Mouse (Mus musculus): ENCODE measurements around the gene Coq7. TPM values are rescaled to one million over a fixed set of nuclear protein-coding genes. Genes with fewer than 3 reads are reported as not detected.
A peak's percentile ranks its signal among the peaks of the same experiment; 100 is the strongest.

The Coq7 gene
- polyA plus RNA-seq, 1 experiment from 2014 or later = 90.4 TPM

DNA sequence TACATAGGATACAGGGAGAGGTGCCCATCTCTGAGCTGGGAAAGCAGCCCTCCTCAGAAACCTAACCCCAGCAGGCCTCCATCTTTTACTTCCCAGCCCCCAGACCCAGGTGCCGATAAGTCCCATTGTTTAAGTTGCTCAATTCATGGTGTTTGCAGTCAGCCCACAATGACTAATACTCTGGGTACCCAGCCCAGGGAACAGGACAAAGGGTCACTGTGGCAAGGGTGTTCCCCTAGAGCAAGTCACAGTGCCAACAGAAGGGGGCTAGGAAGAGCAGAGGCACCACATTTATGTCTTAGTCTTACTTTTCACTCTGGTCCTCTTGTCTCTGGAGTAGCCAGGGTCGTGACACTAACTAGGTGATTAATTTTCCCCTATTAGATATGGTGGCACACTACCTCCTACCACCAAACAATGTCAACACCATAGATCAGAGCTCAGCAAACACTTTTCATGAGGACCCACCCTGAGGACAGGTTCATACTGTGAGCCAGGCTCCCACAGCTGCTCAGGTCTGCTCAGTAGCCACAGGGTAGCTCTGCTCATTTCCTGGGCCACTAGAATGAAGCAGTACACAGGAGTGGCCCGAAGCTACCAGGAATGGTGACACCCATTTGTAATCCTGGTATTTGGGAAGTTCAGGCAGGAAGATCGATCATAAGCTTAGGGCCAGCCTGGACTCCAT lies 38.1 kb downstream of the Coq7 start:
- no peak overlapping the region for H3K4me2 ChIP-seq (replicated peaks)
- H3K4me3 ChIP-seq = no peak overlapping the region
- H3K9me3 ChIP-seq (replicated peaks) = no peaks in the 10 kb centered on the region
- H3K9ac ChIP-seq = no peak overlapping the region
- no peaks in the 10 kb centered on the region for H3K36me3 ChIP-seq
- no peak for ATAC-seq (ENCODE audit: low FRiP score)
- peaks cover 10% of the 10 kb centered on the region for H3K4me1 ChIP-seq
- H3K27ac ChIP-seq = no peak overlapping the region
- WGBS = 82% methylated on average over 4 of the region's 4 CpGs
- H3K27me3 ChIP-seq = peaks cover 38% of the 10 kb centered on the region

DNA sequence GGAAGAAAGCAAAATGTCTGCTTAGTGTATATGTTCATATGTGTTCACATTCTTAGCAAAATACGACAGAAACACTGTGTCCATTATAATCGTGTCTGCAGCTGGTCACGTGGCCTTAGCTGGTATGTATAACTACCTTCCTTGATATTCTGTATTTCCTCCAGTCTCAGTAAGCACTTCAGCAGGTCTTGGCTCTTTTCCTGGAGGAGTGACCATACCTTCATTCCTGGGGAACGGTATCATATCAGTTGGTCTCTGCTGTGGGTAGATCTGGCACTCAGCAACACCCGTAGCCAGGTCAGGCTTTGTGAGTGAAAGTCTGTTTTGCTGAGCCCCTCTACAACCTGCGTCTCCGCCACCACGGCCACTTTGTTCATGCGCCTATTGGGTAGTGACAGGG lies 39.3 kb downstream of the Coq7 start:
- Histone ChIP-seq H3K9ac (no peak overlapping the region), H3K27me3 (peaks cover 49% of the 10 kb centered on the region), H3K4me2 (replicated peaks) (no peak overlapping the region), H3K4me1 (peaks cover 16% of the 10 kb centered on the region), H3K36me3 (no peaks in the 10 kb centered on the region), H3K4me3 (no peak overlapping the region), H3K27ac (no peak overlapping the region), H3K9me3 (replicated peaks) (no peaks in the 10 kb centered on the region)
- 91% methylated on average over 9 of the region's 9 CpGs for WGBS
- no peak for ATAC-seq (ENCODE audit: low FRiP score)

GRCm38 (mm10) chr7:118491431-118492147 lies 41.6 kb downstream of the Coq7 start, which contains the start of gene Itpripl2:
Gene Itpripl2 (minus strand): TSS chr7:118491975.
- Histone ChIP-seq H3K9me3 (replicated peaks) (no peaks in the 10 kb centered on the region), H3K27ac (no peak within 1 kb of the TSS), H3K9ac (peak within 1 kb of the TSS; percentile 66), H3K36me3 (no peaks in the 10 kb centered on the region), H3K4me3 (peak within 1 kb of the TSS; percentile 44), H3K4me2 (replicated peaks) (peak within 1 kb of the TSS; percentile 58), H3K27me3 (peaks cover 60% of the 10 kb centered on the region), H3K4me1 (peaks cover 21% of the 10 kb centered on the region)
- peak; percentile 80 for ATAC-seq (ENCODE audit: low FRiP score)
- under 1% methylated on average over 54 of the region's 55 CpGs for WGBS

- Histone ChIP-seq H3K4me3 (peak overlapping the region; percentile 44), H3K4me2 (replicated peaks) (peak overlapping the region; percentile 58), H3K36me3 (no peaks in the 10 kb centered on the region), H3K9me3 (replicated peaks) (no peaks in the 10 kb centered on the region), H3K27ac (no peak overlapping the region), H3K9ac (peak overlapping the region; percentile 66), H3K4me1 (peaks cover 21% of the 10 kb centered on the region), H3K27me3 (peaks cover 60% of the 10 kb centered on the region)
- peak; percentile 49; the same call in 1 of the 2 replicates for ATAC-seq (ENCODE audit: low FRiP score)
- 3% methylated on average over 67 of the region's 67 CpGs for WGBS
Observed at GRCm38 (mm10) chr7:118490666-118491430, 42.3 kb downstream of the Coq7 start.

DNA sequence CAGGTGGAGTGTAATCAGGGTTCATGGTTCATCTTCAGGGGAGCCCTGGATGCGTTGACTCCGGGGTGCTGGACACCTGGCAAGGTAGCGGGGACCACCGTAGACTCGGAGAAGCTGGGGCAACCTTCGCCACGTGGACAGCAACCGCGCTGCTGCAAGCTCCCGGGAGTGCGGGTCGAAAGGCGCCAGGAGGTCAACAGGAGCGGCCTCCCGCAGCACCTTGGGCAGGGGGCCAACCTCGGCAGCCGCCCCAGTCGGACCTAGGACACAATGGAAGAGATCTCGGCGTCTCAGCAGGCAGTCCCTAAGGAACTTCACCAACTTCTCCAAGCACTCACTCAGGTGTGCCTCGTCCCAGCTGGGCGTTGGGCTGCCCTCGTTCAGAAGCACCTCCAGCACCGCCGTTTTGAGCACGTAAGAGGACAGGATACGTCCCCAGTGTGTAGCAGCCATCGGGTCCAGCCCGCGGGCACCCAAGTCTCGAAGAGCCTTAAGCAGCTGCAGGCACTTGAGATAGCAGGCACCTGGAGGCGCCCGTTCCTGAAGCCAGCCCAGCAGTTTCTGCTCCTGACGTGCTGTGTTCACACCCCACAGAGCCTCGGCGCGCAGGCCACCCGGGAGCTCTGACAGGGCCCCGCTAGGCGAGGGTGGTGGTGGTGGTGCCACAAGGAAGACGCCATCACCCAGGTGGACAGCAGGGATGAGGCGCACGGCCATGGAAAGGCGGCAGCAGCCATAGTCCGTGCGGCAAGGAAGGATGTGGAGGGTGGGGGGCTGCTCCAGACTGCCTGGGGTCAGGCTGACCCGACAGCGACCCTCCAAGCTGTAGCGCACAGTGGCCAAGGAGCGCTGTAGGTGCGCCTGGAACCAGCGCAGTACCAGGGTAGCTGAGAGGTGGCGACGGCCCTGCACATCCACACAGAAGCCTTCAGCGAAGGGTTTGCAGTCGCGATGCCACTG lies 43.2 kb downstream of the Coq7 start:
- Histone ChIP-seq H3K4me1 (peaks cover 21% of the 10 kb centered on the region), H3K4me3 (peak overlapping the region; percentile 44; the same call in 1 of the 2 replicates), H3K27me3 (peaks cover 58% of the 10 kb centered on the region), H3K4me2 (replicated peaks) (peak overlapping the region; percentile 58), H3K36me3 (no peaks in the 10 kb centered on the region), H3K27ac (no peak overlapping the region), H3K9ac (0 out of 2 replicates have a peak overlapping the region, but pooled peaks have one; percentile 66), H3K9me3 (replicated peaks) (no peaks in the 10 kb centered on the region)
- 16% methylated on average over 55 of the region's 57 CpGs for WGBS
- no peak; the same call in 1 of the 2 replicates for ATAC-seq (ENCODE audit: low FRiP score)

DNA sequence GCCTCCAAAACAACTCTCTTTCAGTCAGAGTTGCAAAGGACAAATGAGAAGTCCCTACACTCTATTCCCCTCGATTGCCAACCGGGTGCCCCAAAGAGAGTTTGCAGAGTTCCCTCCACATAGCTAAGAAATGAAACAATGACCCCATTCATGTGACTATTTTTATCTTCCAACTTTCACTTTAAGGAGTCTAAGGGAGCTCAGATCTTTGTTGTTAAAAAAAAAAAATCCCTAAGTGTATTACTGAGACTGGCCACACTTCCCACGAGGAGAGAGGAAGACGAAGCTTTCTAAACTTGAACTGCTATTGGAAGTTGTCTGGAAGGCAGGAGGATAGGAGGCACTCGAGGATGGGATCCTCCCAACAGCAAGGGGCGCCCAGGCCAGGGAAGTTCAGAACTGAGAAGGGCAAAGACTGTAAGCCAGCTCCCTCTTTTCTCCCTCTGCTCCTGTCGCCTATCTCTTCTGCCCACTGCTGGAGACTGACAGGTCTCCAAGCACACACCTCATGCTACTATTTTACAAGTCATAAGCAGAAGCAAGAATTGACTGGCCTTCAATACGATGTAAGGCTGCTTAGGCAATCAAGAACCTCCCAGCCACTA lies 45.0 kb downstream of the Coq7 start:
- H3K36me3 ChIP-seq = no peaks in the 10 kb centered on the region
- H3K9ac ChIP-seq = no peak overlapping the region
- no peaks in the 10 kb centered on the region for H3K9me3 ChIP-seq (replicated peaks)
- no peak overlapping the region for H3K4me3 ChIP-seq
- H3K27ac ChIP-seq = 0 out of 2 replicates have a peak overlapping the region, but pooled peaks have one; percentile 44
- H3K27me3 ChIP-seq = peaks cover 53% of the 10 kb centered on the region
- no peak overlapping the region; the same call in 1 of the 2 replicates for H3K4me2 ChIP-seq (replicated peaks)
- peaks cover 21% of the 10 kb centered on the region for H3K4me1 ChIP-seq
- WGBS = 22% methylated on average over 8 of the region's 8 CpGs
- ATAC-seq (ENCODE audit: low FRiP score) = no peak

- H3K27me3 ChIP-seq = peaks cover 41% of the 10 kb centered on the region
- ATAC-seq (ENCODE audit: low FRiP score) = no peak
- WGBS = 62% methylated on average over 5 of the region's 5 CpGs
- no peak overlapping the region for H3K27ac ChIP-seq
- no peak overlapping the region for H3K4me3 ChIP-seq
- no peak overlapping the region for H3K9ac ChIP-seq
- no peak overlapping the region for H3K4me2 ChIP-seq (replicated peaks)
- H3K4me1 ChIP-seq = peaks cover 21% of the 10 kb centered on the region
- H3K36me3 ChIP-seq = no peaks in the 10 kb centered on the region
- no peaks in the 10 kb centered on the region for H3K9me3 ChIP-seq (replicated peaks)
Observed at GRCm38 (mm10) chr7:118486917-118487316, 46.2 kb downstream of the Coq7 start.

DNA sequence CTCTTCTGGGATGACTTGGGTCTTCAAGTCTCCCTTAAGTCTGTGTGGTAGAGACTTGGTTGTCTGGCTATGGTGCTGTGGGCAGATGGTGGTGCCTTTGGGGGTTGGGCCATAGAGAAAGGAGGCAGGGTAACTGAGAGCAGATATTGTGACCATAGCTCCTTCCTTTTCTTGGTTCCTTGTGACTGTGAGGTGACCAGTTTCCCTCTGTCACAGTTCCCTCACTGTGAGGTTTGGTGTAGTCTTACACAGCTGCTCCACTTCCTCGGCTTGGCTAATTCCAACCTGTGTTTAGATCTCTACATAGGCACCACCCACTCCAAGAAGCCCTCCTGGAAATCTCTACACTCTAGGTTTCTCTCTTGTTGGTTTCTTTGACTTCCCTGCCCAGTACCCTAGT lies 49.2 kb downstream of the Coq7 start:
- H3K9me3 ChIP-seq (replicated peaks) = no peaks in the 10 kb centered on the region
- peaks cover 4% of the 10 kb centered on the region for H3K4me1 ChIP-seq
- 82% methylated on average over 1 of the region's 1 CpGs for WGBS
- no peaks in the 10 kb centered on the region for H3K36me3 ChIP-seq
- H3K27ac ChIP-seq = no peak overlapping the region
- H3K4me2 ChIP-seq (replicated peaks) = no peak overlapping the region
- H3K9ac ChIP-seq = no peak overlapping the region
- no peak overlapping the region for H3K4me3 ChIP-seq
- ATAC-seq (ENCODE audit: low FRiP score) = no peak
- H3K27me3 ChIP-seq = peaks cover 12% of the 10 kb centered on the region

DNA sequence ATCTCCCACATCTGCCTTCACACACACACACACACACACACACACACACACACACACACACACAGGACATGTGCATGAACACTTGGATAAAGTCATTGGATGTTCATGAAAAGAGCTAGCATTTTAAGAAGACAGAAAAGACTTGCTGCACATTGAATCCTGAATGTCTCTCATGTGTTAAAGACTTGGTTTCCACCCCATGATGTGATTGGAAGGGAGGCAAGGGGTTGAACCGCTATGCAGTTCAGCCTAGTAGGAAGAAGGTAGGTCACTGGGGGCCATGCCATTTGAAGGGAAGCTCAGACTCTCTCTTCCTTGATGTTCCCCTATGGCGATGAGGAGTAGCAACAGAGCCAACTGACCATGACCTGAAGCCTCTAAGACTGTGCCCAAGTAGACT lies 51.2 kb downstream of the Coq7 start:
- no peaks in the 10 kb centered on the region for H3K36me3 ChIP-seq
- H3K9me3 ChIP-seq (replicated peaks) = no peaks in the 10 kb centered on the region
- no peak for ATAC-seq (ENCODE audit: low FRiP score)
- H3K4me3 ChIP-seq = no peak overlapping the region
- H3K9ac ChIP-seq = no peak overlapping the region
- H3K4me1 ChIP-seq = no peaks in the 10 kb centered on the region
- H3K27me3 ChIP-seq = no peaks in the 10 kb centered on the region
- 83% methylated on average over 2 of the region's 2 CpGs for WGBS
- H3K27ac ChIP-seq = no peak overlapping the region
- no peak overlapping the region for H3K4me2 ChIP-seq (replicated peaks)

DNA sequence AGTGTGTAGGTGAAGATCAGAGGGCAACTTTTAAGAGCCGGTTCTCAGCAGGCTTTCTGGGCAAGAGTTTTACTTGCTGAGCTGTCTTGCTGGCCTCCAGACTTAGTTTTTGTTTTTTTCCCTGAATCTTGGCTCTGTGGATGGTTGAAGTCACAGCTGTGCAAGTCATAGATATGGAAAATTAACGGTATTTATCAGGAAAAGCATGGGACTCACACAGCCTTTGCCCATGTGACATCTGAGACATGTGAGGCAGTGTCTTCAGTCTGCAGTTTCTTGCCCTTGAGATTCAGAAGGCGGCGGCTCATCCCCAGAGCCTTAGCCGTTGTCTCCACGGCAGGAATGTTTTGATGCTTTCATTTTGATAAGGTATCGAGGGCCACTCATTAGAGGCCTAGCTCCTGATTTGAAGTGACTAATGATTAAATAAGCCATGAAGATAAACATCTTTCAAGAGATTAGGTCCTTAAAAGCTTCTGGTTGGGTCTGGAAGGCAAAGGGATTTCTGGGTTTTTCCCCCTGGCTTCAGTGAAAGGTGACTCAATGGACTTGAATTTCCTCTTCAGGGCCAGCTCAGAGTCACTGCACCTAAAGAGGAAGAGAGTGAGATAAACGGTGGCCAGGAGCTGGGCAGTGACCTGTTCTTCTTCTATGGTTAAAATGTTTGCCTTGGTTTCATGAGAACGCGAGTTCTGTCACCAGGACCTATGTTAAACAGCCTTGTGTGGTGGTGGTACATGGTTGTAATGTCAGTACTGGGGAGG lies 51.9 kb downstream of the Coq7 start:
- Histone ChIP-seq H3K4me2 (replicated peaks) (no peak overlapping the region), H3K9ac (no peak overlapping the region), H3K27me3 (no peaks in the 10 kb centered on the region), H3K4me3 (no peak overlapping the region), H3K9me3 (replicated peaks) (no peaks in the 10 kb centered on the region), H3K4me1 (no peaks in the 10 kb centered on the region), H3K27ac (no peak overlapping the region), H3K36me3 (no peaks in the 10 kb centered on the region)
- 86% methylated on average over 10 of the region's 10 CpGs for WGBS
- ATAC-seq (ENCODE audit: low FRiP score) = no peak

Measured in hindbrain, embryonic 12.5 days (tissue).